ENCODE assay signal across 11 mouse cellular contexts in the genomic region with DNA sequence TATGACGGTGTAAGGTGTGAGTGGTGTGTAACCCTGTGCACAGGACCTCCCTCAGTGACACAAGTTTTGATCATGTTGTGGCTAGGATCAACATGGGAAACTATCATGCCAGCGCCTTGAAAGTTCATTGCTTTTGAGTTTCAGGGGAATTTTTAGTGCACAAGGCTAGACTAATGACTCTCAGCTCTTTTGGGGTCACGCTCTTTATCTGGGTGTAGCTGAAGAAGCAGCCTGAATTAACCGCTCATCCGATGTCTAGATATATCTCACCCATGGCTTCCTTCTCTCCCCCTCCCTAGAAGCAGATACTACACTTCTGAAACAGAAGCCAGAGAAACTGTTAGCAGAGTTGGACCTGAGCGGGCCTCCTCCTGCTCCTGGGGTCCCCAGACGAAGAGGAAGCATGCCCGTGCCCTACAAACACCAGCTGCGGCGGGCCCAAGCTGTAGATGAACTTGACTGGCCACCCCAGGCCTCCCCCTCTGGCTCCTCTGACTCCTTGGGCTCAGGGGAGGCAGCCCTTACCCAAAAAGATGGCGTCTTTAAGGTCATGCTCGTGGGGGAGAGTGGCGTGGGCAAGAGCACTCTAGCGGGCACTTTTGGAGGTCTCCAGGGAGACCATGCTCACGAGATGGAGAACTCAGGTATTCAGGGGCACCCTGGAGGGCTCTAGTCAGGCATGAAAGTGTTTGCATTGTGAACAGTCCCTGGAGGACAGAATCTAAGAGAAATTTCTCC. TPM values are rescaled to one million over a fixed set of nuclear protein-coding genes. Genes with fewer than 3 reads are reported as not detected.
DNase-seq lines count a peak whose midpoint lies in the region; ATAC-seq lines count a peak whose summit lies in the region.
"Had no signal": no experiment of that assay in that cellular context is flagged by ENCODE, and none has a peak within 500 bp of the region (broad histone marks: within the 10 kb centered on the region; RNA-seq: fewer than 3 reads in every experiment).

No protein-coding gene starts in this region.

- H3K4me3 ChIP-seq in heart, embryonic 13.5 days = no peak overlapping the region
- H3K4me3 ChIP-seq in forebrain, embryonic 10.5 days = peak overlapping the region; percentile 67; the same call in 1 of the 2 replicates
- peak overlapping the region; percentile 57 for H3K4me3 ChIP-seq in hindbrain, embryonic 12.5 days
- H3K4me3 ChIP-seq in midbrain, embryonic 14.5 days (replicated peaks; ENCODE audit: low read depth, low read length) = peak overlapping the region; percentile 57

- 72% methylated on average over 15 of the region's 15 CpGs for WGBS in heart, embryonic 13.5 days
- 70% methylated on average over 15 of the region's 15 CpGs for WGBS in forebrain, embryonic 10.5 days
- 67% methylated on average over 15 of the region's 15 CpGs for WGBS in hindbrain, embryonic 12.5 days
- WGBS in midbrain, embryonic 14.5 days = 62% methylated on average over 15 of the region's 15 CpGs

- DNase-seq in heart, adult 18-20 months = no peak
- DNase-seq in forebrain, embryonic 10.5 days (ENCODE audit: extremely low spot score, low spot score) = no peak
- DNase-seq in midbrain, embryonic 14.5 days = no peak
- no peak for DNase-seq in adrenal gland, postnatal 10 days
- no peak for DNase-seq in retina, embryonic 14.5 days (ENCODE audit: low spot score)
- DNase-seq in ovary, postnatal 36 days (ENCODE audit: low spot score) = no peak
- DNase-seq: thymus, postnatal 25 days had no signal

- no peak overlapping the region for H3K9ac ChIP-seq in heart, embryonic 13.5 days
- H3K9ac ChIP-seq in hindbrain, embryonic 12.5 days = peak overlapping the region; percentile 83
- H3K9ac ChIP-seq in midbrain, embryonic 14.5 days (replicated peaks; ENCODE audit: low read length) = peak overlapping the region; percentile 72
- H3K9ac ChIP-seq: liver, embryonic 14.5 days had no signal

- no peak for ATAC-seq in heart, embryonic 13.5 days (ENCODE audit: extremely low read depth, insufficient number of reproducible peaks, low FRiP score, low TSS enrichment)
- 0 out of 2 replicates have a peak, but pooled peaks have one; percentile 9 for ATAC-seq in hindbrain, embryonic 12.5 days (ENCODE audit: low FRiP score)
- no peak for ATAC-seq in midbrain, embryonic 14.5 days (ENCODE audit: low FRiP score, low TSS enrichment)
- ATAC-seq: intestine, postnatal 0 days had no signal

- no peaks in the 10 kb centered on the region for H3K36me3 ChIP-seq in heart, embryonic 13.5 days
- no peaks in the 10 kb centered on the region for H3K36me3 ChIP-seq in forebrain, embryonic 10.5 days (replicated peaks)
- no peaks in the 10 kb centered on the region for H3K36me3 ChIP-seq in hindbrain, embryonic 12.5 days
- H3K36me3 ChIP-seq in midbrain, embryonic 14.5 days (ENCODE audit: control insufficient read depth, insufficient read depth, low read length) = 0 out of 2 replicates have a peak, but pooled peaks cover 3% of the 10 kb centered on the region

- no peak overlapping the region for H3K27ac ChIP-seq in heart, embryonic 13.5 days (replicated peaks)
- H3K27ac ChIP-seq in forebrain, embryonic 10.5 days = 0 out of 2 replicates have a peak overlapping the region, but pooled peaks have one; percentile 88
- peak overlapping the region; percentile 86; the same call in 1 of the 2 replicates for H3K27ac ChIP-seq in hindbrain, embryonic 12.5 days
- peak overlapping the region; percentile 80 for H3K27ac ChIP-seq in midbrain, embryonic 14.5 days (replicated peaks; ENCODE audit: low read depth, low read length)
- H3K27ac ChIP-seq: liver, embryonic 14.5 days had no signal

- no peaks in the 10 kb centered on the region for H3K9me3 ChIP-seq in heart, embryonic 13.5 days
- no peaks in the 10 kb centered on the region for H3K9me3 ChIP-seq in forebrain, embryonic 10.5 days
- no peaks in the 10 kb centered on the region for H3K9me3 ChIP-seq in hindbrain, embryonic 12.5 days (replicated peaks)
- H3K9me3 ChIP-seq in midbrain, embryonic 14.5 days (ENCODE audit: control insufficient read depth, low read length) = no peaks in the 10 kb centered on the region

- peak overlapping the region; percentile 93; the same call in 1 of the 2 replicates for H3K4me2 ChIP-seq in heart, embryonic 13.5 days
- peak overlapping the region; percentile 87 for H3K4me2 ChIP-seq in hindbrain, embryonic 12.5 days (replicated peaks)
- H3K4me2 ChIP-seq in midbrain, embryonic 14.5 days (ENCODE audit: low read length) = peak overlapping the region; percentile 79

- peaks cover 32% of the 10 kb centered on the region for H3K4me1 ChIP-seq in heart, embryonic 13.5 days
- peaks cover 58% of the 10 kb centered on the region for H3K4me1 ChIP-seq in forebrain, embryonic 10.5 days
- peaks cover 41% of the 10 kb centered on the region for H3K4me1 ChIP-seq in hindbrain, embryonic 12.5 days
- peaks cover 29% of the 10 kb centered on the region for H3K4me1 ChIP-seq in midbrain, embryonic 14.5 days (ENCODE audit: control insufficient read depth, insufficient read depth, low read length)

- H3K27me3 ChIP-seq in heart, embryonic 13.5 days (replicated peaks) = peaks cover 53% of the 10 kb centered on the region
- H3K27me3 ChIP-seq in forebrain, embryonic 10.5 days (ENCODE audit: poor library complexity, severe bottlenecking) = peaks cover 65% of the 10 kb centered on the region
- peaks cover 23% of the 10 kb centered on the region for H3K27me3 ChIP-seq in hindbrain, embryonic 12.5 days
- peaks cover 8% of the 10 kb centered on the region; the same call in 1 of the 2 replicates for H3K27me3 ChIP-seq in midbrain, embryonic 14.5 days (ENCODE audit: control insufficient read depth, insufficient read depth, low read length)

RNA-seq across cellular contexts. Expression of gene Rem2, which starts 1.4 kb away (rescaled TPM):
- 1.6 and 2.0 TPM in 2 replicates for polyA plus RNA-seq in heart, embryonic 13.5 days (2015; fragmentation: Nextera tagmentation; extraction: Ambion mirVana)
- not detected for total RNA-seq in heart, adult 18-20 months (2021)
- 12.5 TPM in 2 replicates for polyA plus RNA-seq in forebrain, embryonic 10.5 days (2016; fragmentation: Nextera tagmentation; extraction: Ambion mirVana)
- polyA plus RNA-seq in hindbrain, embryonic 12.5 days (2016; fragmentation: Nextera tagmentation; extraction: Ambion mirVana) = 39.3 and 46.1 TPM in 2 replicates
- polyA plus RNA-seq in midbrain, embryonic 14.5 days (2014; fragmentation: Nextera tagmentation; extraction: Ambion mirVana) = 37.2 and 44.6 TPM in 2 replicates
- total RNA-seq in adrenal gland, postnatal 10 days (2021) = under 1 TPM; 0.39 to 0.87 TPM

RNA-seq across cellular contexts. Expression of gene Lrp10, which starts 13.4 kb away (rescaled TPM):
- polyA plus RNA-seq in heart, embryonic 13.5 days (2015; fragmentation: Nextera tagmentation; extraction: Ambion mirVana) = 42.1 and 42.2 TPM in 2 replicates
- total RNA-seq in heart, adult 18-20 months (2021) = 10 to 100 TPM; 40.0 to 47.8 TPM
- polyA plus RNA-seq in forebrain, embryonic 10.5 days (2016; fragmentation: Nextera tagmentation; extraction: Ambion mirVana) = 23.8 and 24.4 TPM in 2 replicates
- polyA plus RNA-seq in hindbrain, embryonic 12.5 days (2016; fragmentation: Nextera tagmentation; extraction: Ambion mirVana) = 34.7 and 36.0 TPM in 2 replicates
- polyA plus RNA-seq in midbrain, embryonic 14.5 days (2014; fragmentation: Nextera tagmentation; extraction: Ambion mirVana) = 26.1 and 27.5 TPM in 2 replicates
- total RNA-seq in adrenal gland, postnatal 10 days (2021) = 10 to 100 TPM; 71.9 to 89.4 TPM

RNA-seq across cellular contexts. Expression of gene Prmt5, which starts 40.0 kb away (rescaled TPM):
- polyA plus RNA-seq in heart, embryonic 13.5 days (2015; fragmentation: Nextera tagmentation; extraction: Ambion mirVana) = 58.5 and 64.5 TPM in 2 replicates
- total RNA-seq in heart, adult 18-20 months (2021) = 10 to 100 TPM; 32.2 to 33.2 TPM
- 162 and 164 TPM in 2 replicates for polyA plus RNA-seq in forebrain, embryonic 10.5 days (2016; fragmentation: Nextera tagmentation; extraction: Ambion mirVana)
- polyA plus RNA-seq in hindbrain, embryonic 12.5 days (2016; fragmentation: Nextera tagmentation; extraction: Ambion mirVana) = 98.8 and 99.3 TPM in 2 replicates
- 76.9 and 92.5 TPM in 2 replicates for polyA plus RNA-seq in midbrain, embryonic 14.5 days (2014; fragmentation: Nextera tagmentation; extraction: Ambion mirVana)
- total RNA-seq in adrenal gland, postnatal 10 days (2021) = 10 to 100 TPM; 41.1 to 42.1 TPM

RNA-seq across cellular contexts. Expression of gene Mmp14, which starts 45.9 kb away (rescaled TPM):
- polyA plus RNA-seq in heart, embryonic 13.5 days (2015; fragmentation: Nextera tagmentation; extraction: Ambion mirVana) = 97.4 and 98.7 TPM in 2 replicates
- 10 to 100 TPM; 12.4 to 15.3 TPM for total RNA-seq in heart, adult 18-20 months (2021)
- 52.4 and 54.6 TPM in 2 replicates for polyA plus RNA-seq in forebrain, embryonic 10.5 days (2016; fragmentation: Nextera tagmentation; extraction: Ambion mirVana)
- polyA plus RNA-seq in hindbrain, embryonic 12.5 days (2016; fragmentation: Nextera tagmentation; extraction: Ambion mirVana) = 113 and 117 TPM in 2 replicates
- polyA plus RNA-seq in midbrain, embryonic 14.5 days (2014; fragmentation: Nextera tagmentation; extraction: Ambion mirVana) = 36.2 and 58.5 TPM in 2 replicates
- 100 to 1,000 TPM; 127 to 128 TPM for total RNA-seq in adrenal gland, postnatal 10 days (2021)

RNA-seq across cellular contexts. Expression of gene Mrpl52, which starts 50.6 kb away (rescaled TPM):
- 226 and 256 TPM in 2 replicates for polyA plus RNA-seq in heart, embryonic 13.5 days (2015; fragmentation: Nextera tagmentation; extraction: Ambion mirVana)
- total RNA-seq in heart, adult 18-20 months (2021) = 100 to 1,000 TPM; 122 to 150 TPM
- 200 and 201 TPM in 2 replicates for polyA plus RNA-seq in forebrain, embryonic 10.5 days (2016; fragmentation: Nextera tagmentation; extraction: Ambion mirVana)
- 239 and 255 TPM in 2 replicates for polyA plus RNA-seq in hindbrain, embryonic 12.5 days (2016; fragmentation: Nextera tagmentation; extraction: Ambion mirVana)
- polyA plus RNA-seq in midbrain, embryonic 14.5 days (2014; fragmentation: Nextera tagmentation; extraction: Ambion mirVana) = 293 and 337 TPM in 2 replicates
- 100 to 1,000 TPM; 204 to 212 TPM for total RNA-seq in adrenal gland, postnatal 10 days (2021)
